Mouse (Mus musculus) lung, postnatal 4 days (tissue): ENCODE measurements around the gene Olfr976.
"Not testable (repeated sequence)": the region's sequence is repeated elsewhere in the genome, so short reads cannot be mapped to it uniquely, and the experiment has no call there.

Source experiments
- DNase-seq, 2 experiments: peaks; one replicate each; pipeline ENCODE4 v3.0.0; 2021

The Olfr976 gene

DNA sequence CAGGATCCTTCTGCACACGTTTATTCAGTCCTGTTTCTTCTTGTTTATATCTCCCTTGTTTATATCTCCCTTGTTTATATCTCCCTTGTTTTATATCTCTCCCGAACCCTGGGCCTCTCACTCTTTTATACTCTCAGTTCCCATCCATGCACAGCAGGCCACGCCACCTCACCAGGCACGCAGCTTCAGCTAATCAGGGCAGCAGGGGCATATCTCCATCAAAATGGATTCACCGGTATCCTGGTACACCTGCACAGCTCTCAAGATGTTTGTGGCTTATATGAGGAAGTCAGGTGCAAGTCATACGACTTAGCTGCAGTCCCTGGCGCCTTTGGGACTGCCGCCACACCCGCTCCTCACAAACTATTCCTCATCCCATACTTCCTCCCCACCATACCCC, at the start of gene Olfr976:
Gene Olfr976 (minus strand): TSS at position 101 of the 400 bp plus-strand sequence.
- not testable (repeated sequence) for DNase-seq

DNA sequence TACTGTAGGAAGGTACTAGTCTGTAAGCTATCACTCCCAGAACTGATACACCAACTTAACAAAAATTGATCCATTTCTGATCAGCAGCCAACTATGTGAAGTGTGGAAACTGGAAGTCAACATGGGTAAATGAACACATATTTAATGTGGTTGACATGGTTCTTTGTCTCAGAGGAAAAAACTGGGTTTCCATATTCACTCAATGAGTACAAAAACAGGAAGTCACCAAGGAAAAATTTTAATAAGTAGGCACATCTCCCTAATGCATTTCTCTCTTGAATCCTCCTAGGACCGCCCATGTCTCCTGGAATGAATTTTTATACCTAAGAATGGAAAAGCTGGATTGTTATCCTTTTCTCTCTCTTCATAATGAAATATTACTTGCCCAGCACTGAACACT, 48.5 kb upstream of the Olfr976 start, which contains the start of gene Olfr980:
Gene Olfr980 (minus strand): TSS at position 101 of the 400 bp plus-strand sequence.
- DNase-seq, result no peak

DNA sequence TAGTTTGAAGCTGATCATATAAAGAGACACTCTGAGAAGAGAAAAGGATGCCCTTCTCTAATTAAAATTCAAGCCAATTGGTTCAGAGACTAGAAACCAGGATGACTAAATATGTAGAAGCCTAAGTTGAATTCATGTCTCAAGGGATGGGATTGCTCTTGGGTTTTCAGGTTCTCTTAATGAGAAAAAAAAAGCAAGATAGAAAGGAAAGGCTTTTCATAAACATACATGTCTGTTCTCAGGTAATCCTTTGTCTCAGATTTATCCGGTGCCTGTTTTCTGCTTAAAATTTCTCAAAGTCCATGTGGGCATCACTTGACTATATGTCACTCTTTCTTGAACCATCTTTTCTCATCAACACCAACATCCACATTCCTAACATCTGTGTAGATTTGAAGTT, 42.4 kb upstream of the Olfr976 start, which contains the start of gene Olfr979:
Gene Olfr979 (minus strand): TSS at position 101 of the 400 bp plus-strand sequence.
- DNase-seq, result no peak

DNA sequence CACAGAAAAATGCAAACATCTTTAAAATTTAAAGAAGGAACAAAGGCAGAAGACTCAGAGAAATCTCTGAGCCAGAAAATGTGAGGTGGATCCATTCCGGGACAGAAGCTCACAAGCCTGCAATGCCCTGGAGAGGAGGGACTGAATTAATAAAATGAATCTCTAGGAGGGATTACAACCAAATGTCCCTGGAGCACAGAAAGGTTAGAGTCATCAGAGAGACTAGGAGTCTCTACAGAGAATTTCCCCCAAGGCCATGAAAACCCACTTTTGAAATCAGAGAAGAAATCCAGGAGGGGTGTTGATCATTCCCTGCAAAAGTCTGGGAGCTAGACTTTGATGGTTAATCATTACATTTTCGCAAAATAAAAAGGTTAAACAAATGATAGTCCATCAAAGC, 30.9 kb upstream of the Olfr976 start, which contains the start of gene Olfr978:
Gene Olfr978 (plus strand): TSS at position 301 of the 400 bp plus-strand sequence.
- no peak for DNase-seq

DNA sequence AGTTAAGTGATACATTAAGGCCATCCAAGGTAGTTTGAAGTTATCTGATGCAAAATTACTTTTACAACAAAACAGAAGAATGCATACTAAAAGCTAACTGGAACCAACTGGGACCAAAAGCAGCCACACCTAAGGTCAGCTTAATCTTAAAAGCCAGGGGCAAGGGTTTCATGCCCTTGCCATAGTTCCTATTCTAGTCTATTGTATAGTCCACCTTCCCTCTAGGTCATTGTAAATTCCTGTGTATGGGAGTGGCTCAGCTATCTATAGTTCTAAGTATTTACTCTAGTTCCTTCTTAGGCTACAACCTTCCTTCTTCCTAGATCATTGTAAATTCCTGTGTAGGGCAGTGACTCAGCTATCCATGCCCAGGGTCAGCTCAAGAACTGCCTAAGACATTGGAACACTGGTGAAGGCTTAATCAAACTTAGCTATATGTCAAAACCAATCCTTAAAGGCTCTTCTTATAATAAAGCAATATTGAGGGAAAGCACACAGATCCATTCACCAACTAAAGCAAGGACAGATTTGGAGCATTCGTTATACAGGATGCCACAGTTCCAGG, 15.7 kb upstream of the Olfr976 start:
- not testable (repeated sequence) for DNase-seq

DNA sequence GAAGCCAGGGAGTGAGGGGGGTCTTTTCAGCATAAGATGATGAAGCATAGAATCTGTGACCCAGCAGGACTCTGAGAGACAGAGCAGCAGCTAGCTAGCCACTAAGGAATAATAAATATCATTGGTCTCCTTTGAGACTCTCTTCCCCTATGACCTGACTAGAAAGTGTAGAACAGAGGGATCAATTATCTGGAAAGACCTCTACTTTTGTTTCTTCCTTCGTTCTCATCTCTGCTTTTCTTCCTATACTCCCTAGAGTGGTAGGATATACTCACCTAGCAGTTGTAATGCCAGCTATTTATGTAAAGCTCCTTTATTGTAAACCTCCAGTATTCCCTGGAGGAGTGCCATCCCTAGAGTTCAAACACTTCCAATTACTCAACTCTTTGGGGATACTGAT, 9.0 kb downstream of the Olfr976 start, which contains the start of gene Olfr975:
Gene Olfr975 (minus strand): TSS at position 101 of the 400 bp plus-strand sequence.
- DNase-seq, result no peak

DNA sequence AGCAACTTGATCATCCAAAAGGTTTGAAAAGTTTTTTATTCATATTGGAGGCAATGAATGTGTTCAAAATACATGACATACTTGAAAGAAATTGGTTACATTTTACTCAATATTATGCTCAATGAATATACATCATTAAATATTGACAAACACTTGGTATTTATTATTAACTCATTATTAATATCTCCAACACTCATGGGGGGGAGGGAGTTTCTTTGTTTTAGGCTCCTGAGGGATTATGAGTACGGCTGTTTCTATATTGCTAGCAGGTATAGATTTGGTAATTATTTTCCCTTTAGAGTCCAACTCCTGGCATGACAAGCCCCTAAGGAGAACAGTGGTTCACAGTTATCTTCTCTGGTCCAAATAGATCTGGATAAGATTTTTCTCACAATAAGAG, 23.7 kb downstream of the Olfr976 start, which contains the start of gene Olfr974:
Gene Olfr974 (plus strand): TSS at position 301 of the 400 bp plus-strand sequence.
- no peak for DNase-seq

DNA sequence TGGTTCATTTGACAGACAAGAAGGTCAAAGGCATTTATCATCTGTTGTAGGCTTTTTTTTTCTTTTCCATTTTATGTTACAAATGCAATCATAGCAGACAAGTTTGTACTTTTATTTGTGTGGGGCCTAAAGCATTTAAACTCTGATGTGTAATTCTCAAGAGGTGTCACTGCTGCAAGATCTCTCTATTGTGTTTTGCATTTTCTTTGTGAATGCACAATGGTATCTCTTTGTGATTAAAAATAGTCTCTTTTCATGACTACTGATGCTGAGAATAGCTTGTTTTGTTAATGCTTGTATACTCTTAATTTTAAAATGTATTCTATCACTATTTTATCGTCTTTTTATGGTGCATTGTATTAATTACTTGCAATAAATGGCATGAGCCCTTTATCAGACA, 32.1 kb downstream of the Olfr976 start:
- not testable (repeated sequence) for DNase-seq

DNA sequence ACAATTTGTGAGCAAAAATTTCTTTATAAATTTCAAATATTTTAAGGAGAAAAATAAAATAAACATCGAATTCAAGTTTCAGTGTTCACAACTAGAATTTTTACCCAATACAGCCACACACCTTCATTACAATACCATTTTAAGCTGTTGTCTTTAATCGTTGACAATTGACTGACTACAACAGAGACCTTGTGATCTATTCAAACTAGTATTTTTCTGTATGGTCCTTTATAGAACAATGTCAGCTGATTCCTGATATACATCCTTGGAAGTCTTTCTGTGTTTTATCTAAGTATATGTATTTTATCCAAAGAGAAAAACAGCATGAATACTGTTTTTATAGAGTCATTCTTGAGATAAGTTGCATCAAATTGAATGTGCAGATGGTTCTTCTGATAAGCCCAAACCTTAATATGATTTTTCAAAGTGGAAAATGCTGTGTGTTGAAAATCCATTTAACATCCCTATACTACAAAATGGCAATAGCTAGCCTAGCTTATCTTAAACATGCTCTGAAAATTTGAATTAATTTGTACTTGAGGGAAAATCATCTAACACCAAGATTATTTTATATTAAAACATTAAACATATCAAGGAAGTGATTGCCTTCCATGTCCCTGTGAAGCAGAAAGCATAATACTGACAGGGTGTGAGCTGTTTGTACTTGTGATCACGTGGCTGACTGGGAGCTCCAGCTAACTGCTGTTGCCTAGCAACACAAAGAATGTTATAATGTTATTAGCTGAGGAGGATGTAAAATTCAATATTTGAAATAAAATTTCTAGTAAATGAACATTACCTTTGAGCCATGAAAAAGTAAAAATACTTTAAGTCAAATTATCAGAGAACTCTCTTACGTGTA, 32.7 kb downstream of the Olfr976 start:
- DNase-seq, result not testable (repeated sequence)

DNA sequence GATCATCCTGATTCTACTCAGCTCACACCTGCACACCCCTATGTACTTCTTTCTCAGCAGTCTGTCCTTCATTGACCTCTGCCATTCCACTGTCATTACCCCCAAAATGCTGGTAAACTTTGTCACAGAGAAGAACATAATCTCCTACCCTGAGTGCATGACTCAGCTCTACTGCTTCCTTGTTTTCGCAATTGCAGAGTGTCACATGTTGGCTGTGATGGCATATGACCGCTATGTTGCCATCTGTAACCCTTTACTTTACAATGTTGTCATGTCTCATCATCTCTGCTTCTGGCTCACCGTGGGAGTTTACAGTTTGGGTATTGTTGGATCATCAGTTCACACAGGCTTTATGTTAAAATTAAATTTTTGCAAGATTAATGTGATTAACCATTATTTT, 51.0 kb downstream of the Olfr976 start:
- no peak for DNase-seq

DNA sequence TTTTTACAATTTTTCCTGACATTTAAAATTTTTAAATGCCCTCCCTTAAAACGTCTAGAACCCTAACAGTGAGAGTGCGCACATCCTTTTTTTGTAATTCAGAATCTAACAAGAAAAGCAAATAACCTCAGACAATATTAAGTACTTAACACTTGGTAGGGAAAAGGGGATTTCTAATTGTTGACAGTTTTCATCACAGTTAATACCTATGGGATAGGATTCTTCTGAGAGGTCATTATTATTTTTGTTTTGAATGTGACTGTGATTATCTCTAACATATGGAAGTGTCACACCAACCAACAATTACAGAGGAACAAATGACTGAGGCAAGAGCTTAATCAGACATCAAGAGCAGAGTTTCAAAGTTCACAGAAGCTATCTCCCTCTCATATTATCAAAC, 53.9 kb downstream of the Olfr976 start, which contains the start of gene Olfr229:
Gene Olfr229 (plus strand): TSS at position 301 of the 400 bp plus-strand sequence.
- DNase-seq, result no peak

DNA sequence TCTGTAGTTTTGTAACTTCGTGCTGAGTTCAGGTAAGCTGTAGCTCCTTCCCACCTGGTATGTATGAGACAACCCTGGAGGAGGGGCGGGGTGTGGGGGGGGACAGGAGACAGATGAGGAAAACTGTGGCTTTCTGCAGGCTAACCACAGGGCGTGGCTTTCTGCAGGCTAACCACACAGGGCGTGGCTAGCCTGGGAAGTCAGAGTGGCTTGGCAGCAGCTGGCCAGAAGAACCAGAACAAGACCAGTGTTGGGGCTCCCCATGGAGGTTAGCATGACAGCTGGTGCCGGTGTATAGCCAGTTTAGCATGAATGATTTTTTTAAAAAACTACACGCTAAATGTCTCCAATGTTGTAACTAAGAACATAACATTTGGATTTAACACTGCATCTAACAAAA, 55.8 kb downstream of the Olfr976 start:
- DNase-seq, result no peak
